Mouse (Mus musculus): ENCODE data around the gene Cdk6.
A peak's percentile ranks its signal among the peaks of the same experiment; 100 is the strongest.

Gene Cdk6

GRCm38 (mm10) chr5:3483054-3483722 lies 141.9 kb downstream of the Cdk6 start:
- no peak for DNase-seq (ENCODE audit: low spot score in 2 of 2)

- DNase-seq (ENCODE audit: low spot score in 2 of 2) = no peak
These were observed 145.4 kb downstream of the Cdk6 start for GRCm38 (mm10) chr5:3486579-3487282.

DNA sequence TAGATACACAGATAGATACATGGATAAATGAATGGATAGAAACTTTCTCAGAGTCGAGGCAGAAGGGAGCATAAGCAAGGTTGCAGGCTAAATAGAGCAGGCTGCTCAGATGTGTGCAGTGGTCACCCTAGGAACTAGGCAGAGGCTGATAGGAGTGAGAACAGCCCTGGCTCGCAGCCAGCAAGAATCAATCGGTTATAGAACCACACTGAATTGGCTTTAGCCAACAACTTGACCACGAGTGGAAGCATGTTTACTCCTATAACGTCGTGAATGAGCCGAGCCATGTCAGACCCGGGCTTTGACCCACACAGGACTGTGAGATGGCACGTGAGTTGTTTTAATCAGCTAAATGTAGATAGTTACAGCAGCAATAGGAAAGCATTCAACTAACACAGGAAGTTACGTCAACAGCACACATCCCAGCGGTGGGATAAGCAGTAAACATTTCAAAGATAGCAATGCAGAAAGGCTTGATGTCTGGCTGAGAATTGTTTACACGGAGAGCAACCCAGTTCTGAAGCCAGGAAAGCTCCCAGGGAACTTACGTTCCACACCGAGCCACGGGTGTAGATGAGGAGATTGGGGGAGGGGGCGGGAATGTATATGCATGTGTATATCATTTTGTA lies 147.0 kb downstream of the Cdk6 start:
- DNase-seq (ENCODE audit: low spot score in 2 of 2) = no peak

- DNase-seq (ENCODE audit: low spot score in 2 of 2) = no peak
These were observed 149.1 kb downstream of the Cdk6 start for GRCm38 (mm10) chr5:3490358-3490757.

DNA sequence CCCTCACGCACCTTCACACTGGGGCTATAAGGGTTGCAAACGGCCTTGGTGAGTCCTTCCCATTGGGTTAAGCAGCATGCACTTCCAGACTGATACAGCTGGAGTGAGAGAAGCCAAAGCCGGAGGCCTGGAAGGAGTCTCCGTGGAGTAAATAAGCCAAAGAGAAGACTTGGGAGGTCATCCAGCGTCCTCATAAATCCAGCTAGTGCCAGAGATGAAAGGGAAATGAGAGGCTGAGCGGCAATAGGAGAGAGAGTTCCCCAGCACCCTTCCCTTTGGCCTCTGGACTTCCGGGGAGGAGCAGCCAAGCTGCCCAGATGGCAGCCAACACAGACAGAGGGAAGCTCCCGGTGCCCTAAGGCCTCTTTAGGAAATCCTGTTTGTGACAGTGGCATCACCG lies 149.8 kb downstream of the Cdk6 start:
- no peak for DNase-seq (ENCODE audit: low spot score in 2 of 2)

GRCm38 (mm10) chr5:3491883-3492282 lies 150.6 kb downstream of the Cdk6 start:
- DNase-seq (ENCODE audit: low spot score in 2 of 2) = no peak

DNA sequence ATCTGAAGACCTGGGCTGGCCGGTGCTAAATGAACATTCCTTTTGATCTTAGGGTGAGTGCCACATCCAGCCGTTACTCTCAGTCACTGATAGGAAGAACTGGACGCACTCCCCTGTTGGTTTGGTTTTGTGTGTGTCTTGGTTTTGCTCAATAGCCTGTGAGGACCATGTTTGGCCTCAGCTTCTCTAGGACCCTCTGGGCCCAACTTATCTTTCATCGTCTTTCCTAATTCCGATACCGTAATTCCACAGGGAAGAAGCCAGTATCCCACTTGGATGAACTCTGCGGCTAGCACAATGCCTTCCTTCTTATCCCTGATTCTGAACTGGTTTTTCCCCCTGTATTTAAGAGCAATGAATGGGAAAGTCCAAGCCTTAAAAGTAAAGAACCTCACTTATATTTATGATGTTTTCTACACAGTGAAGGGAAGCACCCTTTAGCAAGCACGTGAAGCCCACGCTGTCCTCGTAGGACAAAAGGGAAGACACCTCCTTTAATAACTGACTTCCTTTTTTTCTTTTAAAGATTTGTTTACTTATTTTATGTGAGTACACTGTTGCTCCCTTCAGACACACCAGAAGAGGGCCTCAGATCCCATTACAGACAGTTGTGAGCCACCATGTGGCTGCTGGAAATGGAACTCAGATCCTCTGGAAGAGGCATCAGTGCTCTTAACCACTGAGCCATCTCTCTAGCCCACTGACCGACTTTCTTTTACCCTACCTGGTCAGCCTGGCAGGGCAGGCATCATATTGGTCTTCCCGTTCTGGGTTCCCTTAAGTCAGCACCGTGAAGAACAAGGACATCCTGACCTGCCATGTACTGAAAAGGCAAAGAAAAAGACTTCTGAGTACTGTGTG lies 151.7 kb downstream of the Cdk6 start:
- DNase-seq (ENCODE audit: low spot score in 2 of 2) = no peak

DNA sequence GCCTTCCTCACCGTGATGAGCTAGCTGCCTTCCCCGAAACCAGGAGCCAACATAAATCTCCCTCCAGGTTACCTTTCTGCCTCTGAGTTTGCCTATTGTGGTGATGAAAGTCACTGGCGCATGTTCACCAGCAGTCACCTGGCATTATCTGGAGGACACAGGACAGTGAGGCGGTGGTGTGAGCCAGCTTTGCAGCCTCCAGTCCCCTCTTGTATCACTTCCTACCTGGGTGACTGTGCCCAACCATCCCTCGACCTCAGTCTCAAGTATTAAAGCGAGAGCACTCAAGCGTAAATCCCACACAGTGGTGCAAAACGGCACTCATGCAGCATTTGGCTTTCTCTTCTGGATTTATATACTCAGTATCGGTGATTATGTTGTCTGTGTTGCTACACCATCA lies 152.7 kb downstream of the Cdk6 start:
- no peak for DNase-seq (ENCODE audit: low spot score in 2 of 2)

- no peak for DNase-seq (ENCODE audit: low spot score in 2 of 2)
These were observed 153.3 kb downstream of the Cdk6 start for GRCm38 (mm10) chr5:3494452-3495187.

DNA sequence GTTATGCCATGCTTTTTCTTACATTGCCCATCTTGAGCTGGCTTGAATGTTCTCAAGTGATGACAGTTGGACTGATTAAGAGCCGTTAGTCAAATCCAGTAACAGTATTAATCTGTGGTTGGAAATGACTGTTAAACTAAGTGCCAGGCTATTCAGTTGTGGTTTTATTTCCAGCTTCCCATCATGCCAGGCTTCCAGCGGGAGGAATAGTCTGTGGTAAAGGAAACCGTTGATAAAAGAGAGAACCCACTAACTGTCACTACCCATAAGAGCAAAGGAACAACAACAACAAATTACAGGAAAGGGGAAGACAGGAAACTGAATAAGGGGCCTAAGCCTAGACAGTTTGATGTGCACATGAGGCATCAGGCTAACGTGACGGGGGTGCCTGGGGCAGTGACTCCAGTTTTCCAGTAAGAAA lies 156.2 kb downstream of the Cdk6 start:
- DNase-seq (ENCODE audit: low spot score in 2 of 2) = no peak

DNA sequence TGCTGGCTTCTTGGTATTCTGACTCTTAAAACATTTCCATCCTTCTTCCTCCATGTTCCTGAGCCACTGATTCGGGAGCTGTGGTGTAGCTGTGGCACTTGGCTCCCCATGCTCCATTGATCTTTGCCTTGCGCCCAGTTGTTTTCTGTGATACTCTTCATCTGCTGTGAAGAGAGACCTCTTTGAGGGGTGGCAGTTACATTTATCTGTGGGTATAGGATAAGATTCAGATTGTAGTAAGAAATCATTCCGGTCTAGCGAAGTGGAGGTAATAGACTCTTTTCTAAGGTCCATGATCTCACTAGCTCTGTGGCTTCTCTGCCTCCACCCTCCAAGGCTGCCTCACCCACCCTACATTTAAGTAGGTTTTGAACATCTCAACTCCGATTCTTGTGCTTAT lies 159.0 kb downstream of the Cdk6 start:
- DNase-seq (ENCODE audit: low spot score in 2 of 2) = no peak

DNA sequence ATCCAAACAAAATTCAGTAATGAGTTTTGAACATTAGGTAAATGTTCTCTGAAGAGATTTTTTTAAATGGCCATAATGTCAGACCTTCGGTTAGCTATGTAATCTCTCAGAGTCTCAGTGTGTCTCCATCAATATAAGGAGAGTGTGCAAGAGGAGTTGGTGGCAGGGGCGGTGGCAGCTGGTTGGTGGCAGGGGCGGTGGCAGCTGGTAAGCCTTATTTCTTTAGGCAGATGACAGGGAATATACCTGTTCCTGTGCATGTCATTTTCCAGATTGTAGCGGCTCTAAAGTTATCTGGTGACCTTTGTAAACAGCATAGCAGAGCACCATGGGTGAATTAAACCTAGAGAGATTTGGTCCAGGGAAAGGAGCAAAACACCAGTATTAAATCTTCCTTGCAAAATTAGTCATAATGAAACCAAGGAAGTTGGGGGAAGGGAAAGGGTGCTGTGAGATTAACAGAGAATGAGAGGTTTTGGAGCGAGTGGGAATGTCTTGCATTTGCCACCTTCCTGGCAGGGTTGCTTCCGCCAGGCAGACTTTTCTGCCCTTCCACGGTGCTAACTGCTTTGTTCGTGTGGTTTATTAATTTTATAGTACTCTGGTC lies 159.8 kb downstream of the Cdk6 start:
- no peak for DNase-seq (ENCODE audit: low spot score in 2 of 2)

GRCm38 (mm10) chr5:3501564-3502001 lies 160.3 kb downstream of the Cdk6 start:
- DNase-seq (ENCODE audit: low spot score in 2 of 2) = no peak

DNA sequence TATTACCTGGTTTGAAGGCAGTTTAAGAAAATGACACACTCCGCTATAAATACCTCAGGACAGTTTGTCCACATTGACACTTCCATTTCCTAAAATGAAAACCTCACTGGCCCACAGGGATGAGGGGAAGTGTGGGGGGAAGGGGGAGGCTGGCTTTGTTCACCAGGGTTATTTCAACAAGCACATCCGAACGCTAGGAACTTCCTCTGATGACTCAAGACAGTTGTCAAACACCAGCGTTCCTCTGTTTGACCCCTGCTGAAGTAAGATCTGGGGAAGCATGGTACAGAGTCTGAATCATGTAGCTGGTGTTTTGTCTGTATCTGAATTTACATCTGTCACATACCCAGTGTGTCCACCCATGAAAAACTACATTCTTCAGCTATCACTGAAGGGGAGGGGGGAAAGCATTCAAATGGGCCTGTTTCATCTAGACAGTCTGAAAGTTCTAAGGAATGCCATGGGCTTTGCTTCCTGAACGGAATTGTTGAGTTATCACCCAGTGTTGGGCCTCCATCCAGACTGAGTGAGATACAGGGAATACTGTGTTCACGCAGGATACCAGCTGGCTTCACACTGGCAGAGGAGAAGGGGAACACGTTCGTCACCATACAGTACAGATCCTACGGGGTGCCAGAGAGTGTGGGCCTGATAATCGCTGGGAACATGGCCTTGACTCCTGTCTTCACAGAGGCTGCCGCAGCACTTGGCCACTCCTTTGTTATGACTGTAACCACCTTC lies 161.5 kb downstream of the Cdk6 start:
- DNase-seq (ENCODE audit: low spot score in 2 of 2) = peak; percentile 14 to 30

GRCm38 (mm10) chr5:3503373-3503772 lies 162.1 kb downstream of the Cdk6 start:
- no peak for DNase-seq (ENCODE audit: low spot score in 2 of 2)

DNA sequence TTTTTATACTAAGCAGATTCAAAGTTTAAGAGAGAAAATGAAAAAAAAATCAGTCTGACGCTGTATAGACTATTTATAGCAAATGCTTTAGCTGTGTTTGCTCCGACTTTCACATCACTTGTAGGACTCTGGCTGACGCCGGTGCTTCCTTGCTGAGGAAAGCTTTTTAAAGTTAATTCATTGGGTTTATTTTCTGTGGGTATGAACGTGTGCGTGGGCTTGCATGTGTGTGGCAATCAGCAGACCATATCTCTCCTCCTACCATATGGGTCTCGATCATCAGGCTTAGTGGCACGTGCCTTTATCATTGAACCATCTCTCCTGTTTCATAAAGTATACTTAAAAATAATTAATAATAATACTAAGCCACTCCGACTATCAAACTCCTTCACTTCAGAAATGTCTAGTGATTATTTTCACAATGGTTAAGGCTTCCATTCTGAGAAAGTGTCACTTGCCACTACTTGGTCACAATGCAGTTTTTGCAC lies 162.6 kb downstream of the Cdk6 start:
- DNase-seq (ENCODE audit: low spot score in 2 of 2) = no peak

DNA sequence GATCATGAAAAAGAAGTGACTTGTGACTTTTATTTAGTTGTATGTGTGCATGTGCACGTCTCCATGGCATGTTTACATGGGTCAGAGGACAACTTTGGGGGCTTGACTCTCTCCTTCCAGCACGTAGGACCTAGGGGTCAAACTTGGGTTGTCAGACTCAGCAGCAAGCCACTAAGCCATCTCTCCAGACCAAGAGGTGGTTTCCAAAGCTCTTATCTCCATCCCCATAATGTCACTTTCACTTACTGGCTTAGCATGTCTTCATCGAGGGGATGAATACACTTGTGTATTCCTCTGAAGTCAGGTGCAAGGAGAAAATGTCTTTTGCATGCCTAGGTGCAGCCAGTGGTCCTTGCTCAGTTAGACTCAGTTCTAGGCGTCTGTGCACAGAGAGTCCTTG lies 163.2 kb downstream of the Cdk6 start:
- no peak for DNase-seq (ENCODE audit: low spot score in 2 of 2)

DNA sequence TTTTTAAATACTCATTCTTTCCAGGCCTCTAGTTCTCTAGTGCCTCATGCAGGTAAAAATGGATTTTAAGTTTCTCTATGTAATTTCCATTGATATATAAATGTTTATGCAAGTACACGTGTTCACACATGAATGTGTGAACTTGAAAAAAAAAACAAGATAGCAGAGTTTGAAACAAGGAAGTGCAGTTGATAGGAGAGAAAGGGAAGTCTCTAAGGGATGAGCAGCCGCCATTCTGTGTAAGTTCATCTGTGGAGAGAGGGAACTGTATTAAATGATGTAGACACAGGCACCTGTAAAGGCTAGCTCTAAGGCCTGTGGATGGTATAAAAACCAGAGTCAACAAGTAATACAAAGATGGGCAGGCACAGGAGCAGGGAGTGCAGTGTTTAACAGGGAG lies 164.3 kb downstream of the Cdk6 start:
- no peak for DNase-seq (ENCODE audit: low spot score in 2 of 2)

- DNase-seq (ENCODE audit: low spot score in 2 of 2) = no peak
These were observed 167.4 kb downstream of the Cdk6 start for GRCm38 (mm10) chr5:3508480-3509381.
